Mouse (Mus musculus) forebrain, embryonic 16.5 days (tissue): ENCODE data around the gene Tff2. TPM values are rescaled to one million over a fixed set of nuclear protein-coding genes. Genes with fewer than 3 reads are reported as not detected.

ENCODE experiments used
- ATAC-seq: fragments of 200-750 bp; cut with Nextera tagmentation; 2 replicates; pipeline ENCODE4 v1.8.0; 2017; ENCODE audit warnings: mild to moderate bottlenecking, moderate library complexity
- H3K27ac ChIP-seq: fragments of 300-500 bp; sonication (generic); 2 replicates; pipeline ENCODE4 v1.5.1; 2014; ENCODE audit warnings: low read length, control low read depth
- H3K27me3 ChIP-seq: fragments of 300-500 bp; sonication (generic); replicated peaks from 2 replicates; pipeline ENCODE4 v1.6.1; 2014; ENCODE audit warnings: low read length; ENCODE audit not compliant: control insufficient read depth, insufficient read depth
- H3K36me3 ChIP-seq: fragments of 300-500 bp; sonication (generic); 2 replicates; pipeline ENCODE4 v1.6.1; 2014; ENCODE audit not compliant: control insufficient read depth, insufficient read depth
- H3K4me1 ChIP-seq: fragments of 300-500 bp; sonication (generic); replicated peaks from 2 replicates; pipeline ENCODE4 v1.6.1; 2014; ENCODE audit warnings: low read length; ENCODE audit not compliant: control insufficient read depth, insufficient read depth
- H3K4me2 ChIP-seq: fragments of 300-500 bp; sonication (generic); 2 replicates; pipeline ENCODE4 v1.6.1; 2014; ENCODE audit warnings: mild to moderate bottlenecking, low read length, control low read depth
- H3K4me3 ChIP-seq: fragments of 300-500 bp; sonication (generic); replicated peaks from 2 replicates; pipeline ENCODE4 v1.5.1; 2014; ENCODE audit warnings: mild to moderate bottlenecking, low read length, control low read depth
- H3K9ac ChIP-seq: fragments of 300-500 bp; sonication (generic); replicated peaks from 2 replicates; pipeline ENCODE4 v1.6.1; 2014; ENCODE audit warnings: low read depth, low read length, control low read depth
- H3K9me3 ChIP-seq: fragments of 300-500 bp; sonication (generic); 2 replicates; pipeline ENCODE4 v1.6.1; 2016; ENCODE audit warnings: low read length; ENCODE audit not compliant: control insufficient read depth
- WGBS: fragments of 180-500 bp; shearing (Covaris S2); extraction: QIAGEN DNeasy Blood & Tissue Kit; methylation state at CpG from one replicate; pipeline ENCODE4 v1.1.7; 2014; 5-methylcytosine and 5-hydroxymethylcytosine counted together
- polyA plus RNA-seq: library from polyadenylated mRNA; unstranded; fragments of >200 nt; fragmentation: Nextera tagmentation; extraction: Ambion mirVana; gene quantifications from 2 replicates; pipeline ENCODE4 v1.2.1, GENCODE M21; 2015

Tff2 gene
- polyA plus RNA-seq, 1 experiment from 2014 or later = not detected

GRCm38 (mm10) chr17:31145998-31146397 is 1.9 kb upstream of the Tff2 start:
- H3K4me2 ChIP-seq = no peak overlapping the region
- no peaks in the 10 kb centered on the region for H3K9me3 ChIP-seq
- no peak overlapping the region for H3K27ac ChIP-seq
- H3K4me1 ChIP-seq = no peaks in the 10 kb centered on the region
- H3K36me3 ChIP-seq = no peaks in the 10 kb centered on the region
- H3K27me3 ChIP-seq = no peaks in the 10 kb centered on the region
- 85% methylated on average over 9 of the region's 9 CpGs for WGBS
- ATAC-seq = no peak
- H3K4me3 ChIP-seq = no peak overlapping the region
- no peak overlapping the region for H3K9ac ChIP-seq

- no peaks in the 10 kb centered on the region for H3K27me3 ChIP-seq
- no peak overlapping the region for H3K4me2 ChIP-seq
- H3K4me3 ChIP-seq = no peak overlapping the region
- H3K27ac ChIP-seq = no peak overlapping the region
- WGBS = 91% methylated on average over 7 of the region's 7 CpGs
- no peaks in the 10 kb centered on the region for H3K36me3 ChIP-seq
- H3K4me1 ChIP-seq = no peaks in the 10 kb centered on the region
- no peak overlapping the region for H3K9ac ChIP-seq
- ATAC-seq = no peak
- H3K9me3 ChIP-seq = no peaks in the 10 kb centered on the region
These were observed 2.0 kb downstream of the Tff2 start for GRCm38 (mm10) chr17:31142116-31142515.

GRCm38 (mm10) chr17:31138398-31138797 is 5.7 kb downstream of the Tff2 start:
- H3K4me3 ChIP-seq = no peak overlapping the region
- H3K9ac ChIP-seq = no peak overlapping the region
- 19% methylated on average over 5 of the region's 5 CpGs for WGBS
- H3K27ac ChIP-seq = no peak overlapping the region
- H3K27me3 ChIP-seq = no peaks in the 10 kb centered on the region
- no peaks in the 10 kb centered on the region for H3K9me3 ChIP-seq
- no peaks in the 10 kb centered on the region for H3K36me3 ChIP-seq
- ATAC-seq = no peak
- H3K4me2 ChIP-seq = no peak overlapping the region
- no peaks in the 10 kb centered on the region for H3K4me1 ChIP-seq

- H3K9me3 ChIP-seq = no peaks in the 10 kb centered on the region
- WGBS = 85% methylated on average over 1 of the region's 1 CpGs
- H3K9ac ChIP-seq = no peak overlapping the region
- H3K27me3 ChIP-seq = no peaks in the 10 kb centered on the region
- no peak overlapping the region for H3K4me3 ChIP-seq
- H3K4me2 ChIP-seq = no peak overlapping the region
- ATAC-seq = no peak
- H3K4me1 ChIP-seq = no peaks in the 10 kb centered on the region
- no peak overlapping the region for H3K27ac ChIP-seq
- H3K36me3 ChIP-seq = no peaks in the 10 kb centered on the region
These were observed 7.3 kb downstream of the Tff2 start for GRCm38 (mm10) chr17:31136821-31137220.

GRCm38 (mm10) chr17:31136291-31136690 is 7.8 kb downstream of the Tff2 start:
- no peak for ATAC-seq
- Histone ChIP-seq H3K36me3 (no peaks in the 10 kb centered on the region), H3K27ac (no peak overlapping the region), H3K9me3 (no peaks in the 10 kb centered on the region), H3K4me3 (no peak overlapping the region), H3K4me1 (no peaks in the 10 kb centered on the region; the same call in 1 of the 2 replicates), H3K9ac (no peak overlapping the region), H3K27me3 (no peaks in the 10 kb centered on the region), H3K4me2 (no peak overlapping the region)
- WGBS = 38% methylated on average over 3 of the region's 3 CpGs

GRCm38 (mm10) chr17:31134913-31135312 is 9.2 kb downstream of the Tff2 start:
- Histone ChIP-seq H3K4me1 (no peaks in the 10 kb centered on the region; the same call in 1 of the 2 replicates), H3K4me3 (no peak overlapping the region), H3K27ac (no peak overlapping the region), H3K9me3 (no peaks in the 10 kb centered on the region), H3K9ac (no peak overlapping the region), H3K4me2 (no peak overlapping the region), H3K27me3 (no peaks in the 10 kb centered on the region), H3K36me3 (no peaks in the 10 kb centered on the region)
- 87% methylated on average over 6 of the region's 6 CpGs for WGBS
- no peak for ATAC-seq

- Histone ChIP-seq H3K4me1 (no peaks in the 10 kb centered on the region; the same call in 1 of the 2 replicates), H3K9me3 (no peaks in the 10 kb centered on the region), H3K36me3 (no peaks in the 10 kb centered on the region), H3K4me2 (no peak overlapping the region), H3K4me3 (no peak overlapping the region), H3K9ac (no peak overlapping the region), H3K27ac (no peak overlapping the region), H3K27me3 (no peaks in the 10 kb centered on the region)
- ATAC-seq = no peak
- 86% methylated on average over 15 of the region's 15 CpGs for WGBS
These were observed 10.3 kb downstream of the Tff2 start for GRCm38 (mm10) chr17:31133776-31134175.

GRCm38 (mm10) chr17:31131269-31131821 is 12.7 kb downstream of the Tff2 start:
- H3K4me1 ChIP-seq = no peaks in the 10 kb centered on the region; the same call in 1 of the 2 replicates
- no peak for ATAC-seq
- no peaks in the 10 kb centered on the region for H3K27me3 ChIP-seq
- no peak overlapping the region for H3K27ac ChIP-seq
- no peaks in the 10 kb centered on the region for H3K9me3 ChIP-seq
- H3K9ac ChIP-seq = no peak overlapping the region
- no peak overlapping the region for H3K4me2 ChIP-seq
- H3K36me3 ChIP-seq = no peaks in the 10 kb centered on the region
- no peak overlapping the region for H3K4me3 ChIP-seq
- 78% methylated on average over 10 of the region's 10 CpGs for WGBS

- Histone ChIP-seq H3K27me3 (no peaks in the 10 kb centered on the region), H3K36me3 (no peaks in the 10 kb centered on the region), H3K4me2 (no peak within 1 kb of the TSS), H3K9me3 (no peaks in the 10 kb centered on the region), H3K4me3 (no peak within 1 kb of the TSS), H3K27ac (no peak within 1 kb of the TSS), H3K9ac (no peak within 1 kb of the TSS), H3K4me1 (peaks cover 3% of the 10 kb centered on the region)
- no peak for ATAC-seq
- 43% methylated on average over 2 of the region's 2 CpGs for WGBS
These were observed 14.6 kb downstream of the Tff2 start, which contains the start of gene Tff3 for GRCm38 (mm10) chr17:31129452-31129851. Tff3 (minus strand) TSS chr17:31129646.
